Mouse (Mus musculus): ENCODE results near the gene Bean1.

DNA sequence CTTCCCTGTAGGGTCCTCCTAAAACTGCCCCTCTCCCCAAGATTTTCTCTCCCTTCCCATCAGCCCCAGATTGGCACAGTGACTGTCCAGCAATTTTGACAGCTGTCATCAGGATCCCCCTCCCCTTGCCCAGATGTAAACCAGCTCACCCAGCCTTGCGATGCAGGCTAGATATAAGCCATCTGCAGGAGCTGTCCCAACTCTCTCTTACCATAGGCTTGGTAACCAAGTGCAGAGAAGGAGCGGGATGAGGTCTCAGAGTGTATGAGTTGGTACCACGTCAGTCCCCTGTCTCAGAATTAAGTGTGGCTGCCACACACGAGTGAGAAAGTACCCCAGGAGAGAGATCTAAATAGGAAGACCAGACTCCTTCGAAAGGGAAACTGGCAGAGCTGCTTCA, 18.2 kb downstream of the Bean1 start:
- TF ChIP-seq POLR2A (IDR thresholded peaks at IDR 0.05; ENCODE audit: low read depth, low read length) (no peak), CTCF (IDR thresholded peaks at IDR 0.05; ENCODE audit: extremely low read depth, insufficient read length, insufficient replicate concordance, low read depth, low read length) (no peak)

Measured in small intestine, adult 2 months (tissue).